Mouse (Mus musculus) hindbrain, embryonic 13.5 days (tissue): ENCODE data around the gene Fkbp14. TPM values are rescaled to one million over a fixed set of nuclear protein-coding genes. Genes with fewer than 3 reads are reported as not detected.

Source experiments
- ATAC-seq: fragments of 200-750 bp; cut with Nextera tagmentation; 2 replicates; pipeline ENCODE4 v1.8.0; 2017; ENCODE audit warnings: moderate TSS enrichment; ENCODE audit not compliant: low FRiP score
- H3K27ac ChIP-seq: fragments of 300-500 bp; sonication (generic); 2 replicates; pipeline ENCODE4 v1.5.1; 2015; ENCODE audit warnings: inconsistent platforms, mild to moderate bottlenecking, moderate library complexity
- H3K27me3 ChIP-seq: fragments of 300-500 bp; sonication (generic); 2 replicates; pipeline ENCODE4 v1.6.1; 2015; ENCODE audit warnings: mild to moderate bottlenecking, inconsistent platforms
- H3K36me3 ChIP-seq: fragments of 300-500 bp; sonication (generic); 2 replicates; pipeline ENCODE4 v1.6.1; 2015; ENCODE audit warnings: mild to moderate bottlenecking, inconsistent platforms
- H3K4me1 ChIP-seq: fragments of 300-500 bp; sonication (generic); replicated peaks from 2 replicates; pipeline ENCODE4 v1.6.1; 2015; ENCODE audit warnings: inconsistent platforms
- H3K4me2 ChIP-seq: fragments of 300-500 bp; sonication (generic); 2 replicates; pipeline ENCODE4 v1.6.1; 2015; ENCODE audit warnings: inconsistent platforms, mild to moderate bottlenecking, moderate library complexity
- H3K4me3 ChIP-seq: fragments of 300-500 bp; sonication (generic); 2 replicates; pipeline ENCODE4 v1.5.1; 2015; ENCODE audit warnings: mild to moderate bottlenecking, inconsistent platforms
- H3K9ac ChIP-seq: fragments of 300-500 bp; sonication (generic); 2 replicates; pipeline ENCODE4 v1.6.1; 2015; ENCODE audit warnings: mild to moderate bottlenecking, inconsistent platforms
- H3K9me3 ChIP-seq: fragments of 300-500 bp; sonication (generic); 2 replicates; pipeline ENCODE4 v1.6.1; 2016; ENCODE audit warnings: inconsistent platforms
- WGBS: fragments of 180-500 bp; shearing (Covaris S2); methylation state at CpG from one replicate; pipeline ENCODE4 v1.1.7; 2015; 5-methylcytosine and 5-hydroxymethylcytosine counted together
- polyA plus RNA-seq: library from polyadenylated mRNA; unstranded; fragments of >200 nt; fragmentation: Nextera tagmentation; extraction: Ambion mirVana; gene quantifications from 2 replicates; pipeline ENCODE4 v1.2.1, GENCODE M21; 2015

Fkbp14 gene
- polyA plus RNA-seq, 1 experiment from 2014 or later, result 10.6 TPM

- Histone ChIP-seq H3K4me3 (no peak overlapping the region), H3K4me1 (no peaks in the 10 kb centered on the region), H3K27me3 (0 out of 2 replicates have a peak, but pooled peaks cover 4% of the 10 kb centered on the region), H3K36me3 (no peaks in the 10 kb centered on the region; the same call in 1 of the 2 replicates), H3K9ac (no peak overlapping the region), H3K27ac (no peak overlapping the region), H3K4me2 (no peak overlapping the region), H3K9me3 (no peaks in the 10 kb centered on the region)
- ATAC-seq, result no peak
- 29% methylated on average over 2 of the region's 2 CpGs for WGBS
Observed at GRCm38 (mm10) chr6:54586175-54586574, 10.9 kb downstream of the Fkbp14 start.

GRCm38 (mm10) chr6:54573218-54573955 is 23.7 kb downstream of the Fkbp14 start:
- Histone ChIP-seq H3K4me2 (no peak overlapping the region), H3K27ac (peak overlapping the region; percentile 44; the same call in 1 of the 2 replicates), H3K9ac (no peak overlapping the region), H3K4me1 (peaks cover 46% of the 10 kb centered on the region), H3K9me3 (no peaks in the 10 kb centered on the region), H3K36me3 (no peaks in the 10 kb centered on the region), H3K27me3 (no peaks in the 10 kb centered on the region), H3K4me3 (no peak overlapping the region)
- peak; percentile 53; the same call in 1 of the 2 replicates for ATAC-seq
- 20% methylated on average over 6 of the region's 6 CpGs for WGBS

DNA sequence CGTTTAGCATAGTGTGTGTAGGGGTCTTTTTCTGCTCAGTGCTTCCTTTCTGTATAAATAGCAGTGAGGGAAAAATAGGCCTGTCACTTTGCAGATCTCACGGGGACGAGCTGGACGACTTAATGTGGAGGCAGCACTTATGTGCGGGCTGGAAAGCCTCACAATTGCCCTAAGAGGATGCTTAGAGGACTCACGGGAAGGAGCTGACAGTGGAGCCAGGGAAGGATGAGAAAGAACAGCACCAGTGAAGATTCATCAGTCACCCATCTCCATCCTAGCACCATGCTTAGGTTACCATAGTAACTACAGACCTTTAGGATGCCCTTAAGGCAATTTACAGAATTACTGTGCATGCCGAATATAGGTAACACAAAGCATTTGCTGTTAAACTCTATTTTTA is 27.3 kb downstream of the Fkbp14 start:
- Histone ChIP-seq H3K4me2 (0 out of 2 replicates have a peak overlapping the region, but pooled peaks have one; percentile 10), H3K27me3 (no peaks in the 10 kb centered on the region), H3K27ac (peak overlapping the region; percentile 78), H3K4me1 (peaks cover 63% of the 10 kb centered on the region), H3K9me3 (no peaks in the 10 kb centered on the region), H3K36me3 (no peaks in the 10 kb centered on the region), H3K9ac (0 out of 2 replicates have a peak overlapping the region, but pooled peaks have one; percentile 43), H3K4me3 (no peak overlapping the region)
- no peak for ATAC-seq
- 13% methylated on average over 7 of the region's 7 CpGs for WGBS

DNA sequence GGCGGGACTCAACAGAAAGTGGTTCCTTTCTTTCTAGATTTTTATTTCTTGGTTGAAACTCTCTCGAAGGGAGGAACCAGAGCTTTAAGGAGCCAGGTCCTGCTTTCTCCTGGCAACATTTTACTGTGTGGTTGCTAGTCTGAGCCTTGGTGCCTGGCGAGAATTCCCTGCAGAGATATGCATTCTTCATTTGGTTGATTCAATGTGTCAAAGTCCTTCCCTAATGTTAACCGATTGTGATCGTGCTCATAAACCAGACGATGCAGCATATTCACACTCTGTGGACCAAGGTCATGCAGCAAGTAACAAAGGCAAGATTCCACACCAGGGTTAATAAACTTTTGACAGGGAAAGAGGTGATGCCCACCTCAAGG is 30.6 kb downstream of the Fkbp14 start:
- Histone ChIP-seq H3K4me3 (peak overlapping the region; percentile 61), H3K4me2 (peak overlapping the region; percentile 77), H3K4me1 (peaks cover 79% of the 10 kb centered on the region), H3K36me3 (no peaks in the 10 kb centered on the region), H3K27me3 (no peaks in the 10 kb centered on the region), H3K27ac (peak overlapping the region; percentile 96), H3K9me3 (no peaks in the 10 kb centered on the region), H3K9ac (peak overlapping the region; percentile 88)
- WGBS, result 5% methylated on average over 6 of the region's 6 CpGs
- no peak; the same call in none of the 2 replicates for ATAC-seq

DNA sequence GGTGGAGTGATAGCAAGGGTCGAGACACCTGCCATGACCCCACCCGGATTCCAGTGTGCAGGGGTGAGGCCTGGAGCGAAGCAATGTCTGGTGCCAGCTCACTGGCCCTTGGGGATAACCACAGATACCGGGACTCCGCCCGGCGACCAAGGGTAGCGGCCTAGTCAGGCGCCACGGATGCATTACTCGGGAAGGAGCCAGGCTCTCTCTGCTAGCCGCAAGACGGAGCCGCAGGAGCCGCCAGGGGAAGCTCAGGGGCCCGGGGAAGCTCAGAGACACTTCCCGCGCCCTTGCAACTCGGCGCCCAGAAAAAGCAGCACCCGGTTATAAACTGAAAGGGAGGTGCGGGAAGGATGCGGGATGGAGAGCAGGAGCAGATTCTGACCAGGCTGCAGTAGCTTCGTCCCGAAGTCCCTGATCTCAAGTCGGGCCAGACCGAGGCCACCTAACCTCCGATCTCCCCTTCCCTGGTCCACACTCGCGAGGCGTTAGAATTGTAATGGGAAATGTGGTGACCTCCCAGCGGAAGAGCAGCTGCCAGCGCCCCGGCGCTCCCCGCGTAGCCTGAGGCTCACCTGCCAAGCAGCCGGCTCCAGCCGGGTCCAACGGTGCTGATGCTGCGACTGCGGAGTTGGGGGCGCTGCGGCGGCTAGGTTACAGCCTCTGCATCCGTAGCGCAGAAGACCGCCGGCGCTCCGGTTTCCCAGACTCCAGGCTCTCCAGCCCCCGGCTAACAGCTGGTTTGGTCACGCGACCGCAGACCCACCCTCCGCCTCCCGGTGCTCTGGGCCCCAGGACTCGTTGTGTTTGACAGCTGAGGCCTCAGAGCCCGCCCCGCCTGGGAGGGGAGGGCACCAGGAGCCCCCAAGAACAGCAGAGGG is 31.2 kb downstream of the Fkbp14 start, which contains the start of gene Scrn1:
Gene Scrn1, minus strand, starts transcription at position 825 of the 881 bp plus-strand sequence.
- under 1% methylated on average over 60 of the region's 60 CpGs for WGBS
- Histone ChIP-seq H3K4me2 (peak within 1 kb of the TSS; percentile 77), H3K9me3 (no peaks in the 10 kb centered on the region), H3K4me3 (peak within 1 kb of the TSS; percentile 61), H3K27ac (peak within 1 kb of the TSS; percentile 96), H3K4me1 (peaks cover 80% of the 10 kb centered on the region), H3K9ac (peak within 1 kb of the TSS; percentile 88), H3K27me3 (no peaks in the 10 kb centered on the region), H3K36me3 (no peaks in the 10 kb centered on the region)
- ATAC-seq, result peak; percentile 83

GRCm38 (mm10) chr6:54565012-54565411 is 32.1 kb downstream of the Fkbp14 start:
- no peaks in the 10 kb centered on the region for H3K9me3 ChIP-seq
- H3K27ac ChIP-seq, result peak overlapping the region; percentile 96
- no peaks in the 10 kb centered on the region for H3K36me3 ChIP-seq
- H3K4me2 ChIP-seq, result peak overlapping the region; percentile 77
- WGBS, result 5% methylated on average over 3 of the region's 3 CpGs
- peak overlapping the region; percentile 61 for H3K4me3 ChIP-seq
- peak overlapping the region; percentile 88 for H3K9ac ChIP-seq
- ATAC-seq, result peak; percentile 43; the same call in 1 of the 2 replicates
- H3K4me1 ChIP-seq, result peaks cover 75% of the 10 kb centered on the region
- H3K27me3 ChIP-seq, result no peaks in the 10 kb centered on the region

DNA sequence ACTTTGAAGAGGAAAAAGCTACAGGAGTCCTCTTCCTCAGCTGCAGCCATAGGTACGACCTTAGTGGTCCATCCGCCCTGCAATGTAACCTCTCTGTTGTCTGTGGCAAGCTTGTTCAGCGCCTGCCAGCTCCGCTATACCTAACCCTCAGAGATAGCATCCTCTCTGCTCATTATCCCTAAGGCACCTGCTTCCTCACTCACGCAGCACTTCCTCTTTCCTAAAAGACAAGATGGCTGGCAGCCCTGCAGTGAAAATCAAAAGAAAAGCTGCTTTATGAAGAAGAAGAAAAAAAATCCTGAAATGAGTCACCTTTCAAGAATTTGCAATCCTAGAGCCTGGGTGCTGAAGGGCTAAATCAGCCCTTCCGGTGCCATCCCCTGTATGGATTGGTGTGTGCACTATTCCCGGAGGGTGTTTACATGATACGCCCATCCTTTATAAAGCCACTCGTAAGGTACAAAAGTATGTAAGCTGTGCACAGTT is 32.6 kb downstream of the Fkbp14 start:
- 54% methylated on average over 9 of the region's 9 CpGs for WGBS
- peak overlapping the region; percentile 77 for H3K4me2 ChIP-seq
- ATAC-seq, result no peak
- H3K9ac ChIP-seq, result peak overlapping the region; percentile 88
- H3K36me3 ChIP-seq, result no peaks in the 10 kb centered on the region
- no peaks in the 10 kb centered on the region for H3K9me3 ChIP-seq
- peak overlapping the region; percentile 61 for H3K4me3 ChIP-seq
- H3K27ac ChIP-seq, result peak overlapping the region; percentile 96
- H3K27me3 ChIP-seq, result no peaks in the 10 kb centered on the region
- H3K4me1 ChIP-seq, result peaks cover 76% of the 10 kb centered on the region

DNA sequence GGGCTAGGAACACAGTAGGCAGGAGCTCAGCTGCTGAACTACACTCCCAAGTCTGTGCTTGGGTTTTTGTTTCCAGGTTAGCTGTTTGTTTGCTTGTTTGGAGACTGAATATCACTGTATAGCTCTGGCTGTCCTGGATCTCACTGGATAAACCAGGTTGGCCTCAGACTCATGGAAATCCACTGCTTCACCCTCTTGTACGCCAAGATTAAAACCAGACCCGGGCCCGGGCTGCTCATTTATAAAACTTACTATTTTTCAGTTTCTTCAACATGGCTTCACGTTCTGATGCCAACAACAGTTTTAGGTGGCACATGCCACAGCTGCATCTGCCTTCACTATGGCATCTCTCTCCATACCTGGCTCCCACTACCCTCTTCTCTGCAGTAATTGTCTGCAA is 33.5 kb downstream of the Fkbp14 start:
- Histone ChIP-seq H3K9me3 (no peaks in the 10 kb centered on the region), H3K36me3 (no peaks in the 10 kb centered on the region), H3K27me3 (no peaks in the 10 kb centered on the region), H3K4me2 (peak overlapping the region; percentile 77), H3K27ac (peak overlapping the region; percentile 35; the same call in 1 of the 2 replicates), H3K4me3 (peak overlapping the region; percentile 61), H3K9ac (0 out of 2 replicates have a peak overlapping the region, but pooled peaks have one; percentile 88), H3K4me1 (peaks cover 72% of the 10 kb centered on the region)
- ATAC-seq, result no peak
- WGBS, result 91% methylated on average over 4 of the region's 4 CpGs

- Histone ChIP-seq H3K4me2 (peak overlapping the region; percentile 21; the same call in 1 of the 2 replicates), H3K27ac (no peak overlapping the region), H3K27me3 (no peaks in the 10 kb centered on the region), H3K4me3 (no peak overlapping the region), H3K36me3 (no peaks in the 10 kb centered on the region), H3K9ac (no peak overlapping the region), H3K4me1 (peaks cover 65% of the 10 kb centered on the region), H3K9me3 (no peaks in the 10 kb centered on the region)
- no peak for ATAC-seq
- 63% methylated on average over 17 of the region's 17 CpGs for WGBS
Observed at GRCm38 (mm10) chr6:54562018-54562809, 34.9 kb downstream of the Fkbp14 start.

GRCm38 (mm10) chr6:54558466-54558865 is 38.6 kb downstream of the Fkbp14 start:
- Histone ChIP-seq H3K27ac (no peak overlapping the region), H3K36me3 (no peaks in the 10 kb centered on the region), H3K4me2 (no peak overlapping the region), H3K4me3 (no peak overlapping the region), H3K27me3 (0 out of 2 replicates have a peak, but pooled peaks cover 2% of the 10 kb centered on the region), H3K4me1 (peaks cover 58% of the 10 kb centered on the region), H3K9ac (no peak overlapping the region), H3K9me3 (no peaks in the 10 kb centered on the region)
- WGBS, result 51% methylated on average over 7 of the region's 7 CpGs
- no peak for ATAC-seq

- no peaks in the 10 kb centered on the region for H3K36me3 ChIP-seq
- peaks cover 58% of the 10 kb centered on the region for H3K4me1 ChIP-seq
- 97% methylated on average over 7 of the region's 7 CpGs for WGBS
- ATAC-seq, result no peak
- H3K27ac ChIP-seq, result no peak overlapping the region
- H3K27me3 ChIP-seq, result 0 out of 2 replicates have a peak, but pooled peaks cover 2% of the 10 kb centered on the region
- no peak overlapping the region for H3K4me2 ChIP-seq
- no peaks in the 10 kb centered on the region for H3K9me3 ChIP-seq
- H3K9ac ChIP-seq, result no peak overlapping the region
- no peak overlapping the region for H3K4me3 ChIP-seq
Observed at GRCm38 (mm10) chr6:54557671-54558070, 39.4 kb downstream of the Fkbp14 start.
